Mouse (Mus musculus): ENCODE data around the gene Rpl23a.

Rpl23a gene

GRCm38 (mm10) chr11:78182961-78183844 lies at the start of gene Rpl23a:
TSS of gene Rpl23a (minus strand) at chr11:78183584.
- in situ Hi-C loops (cut with MboI; ENCODE audit: low sequenced_read_pairs), result no loop called here

GRCm38 (mm10) chr11:78231518-78231917 lies 48.1 kb upstream of the Rpl23a start:
- in situ Hi-C loops (cut with MboI; ENCODE audit: low sequenced_read_pairs), result no loop called here

GRCm38 (mm10) chr11:78223586-78223985 lies 40.2 kb upstream of the Rpl23a start:
- in situ Hi-C loops (cut with MboI; ENCODE audit: low sequenced_read_pairs), result no loop called here

GRCm38 (mm10) chr11:78215709-78216317 lies 32.4 kb upstream of the Rpl23a start:
- in situ Hi-C loops (cut with MboI; ENCODE audit: low sequenced_read_pairs), result no loop called here

- in situ Hi-C loops (cut with MboI; ENCODE audit: low sequenced_read_pairs), result no loop called here
Measured at GRCm38 (mm10) chr11:78213086-78213817, 29.9 kb upstream of the Rpl23a start.

GRCm38 (mm10) chr11:78211513-78211912 lies 28.1 kb upstream of the Rpl23a start:
- in situ Hi-C loops (cut with MboI; ENCODE audit: low sequenced_read_pairs), result no loop called here

GRCm38 (mm10) chr11:78210615-78211014 lies 27.2 kb upstream of the Rpl23a start:
- in situ Hi-C loops (cut with MboI; ENCODE audit: low sequenced_read_pairs), result no loop called here

- in situ Hi-C loops (cut with MboI; ENCODE audit: low sequenced_read_pairs), result no loop called here
Measured at GRCm38 (mm10) chr11:78209886-78210285, 26.5 kb upstream of the Rpl23a start.

- in situ Hi-C loops (cut with MboI; ENCODE audit: low sequenced_read_pairs), result no loop called here
Measured at GRCm38 (mm10) chr11:78207190-78207589, 23.8 kb upstream of the Rpl23a start.

- in situ Hi-C loops (cut with MboI; ENCODE audit: low sequenced_read_pairs), result no loop called here
Measured at GRCm38 (mm10) chr11:78205361-78206206, 22.2 kb upstream of the Rpl23a start.

- in situ Hi-C loops (cut with MboI; ENCODE audit: low sequenced_read_pairs), result no loop called here
Measured at GRCm38 (mm10) chr11:78204287-78204686, 20.9 kb upstream of the Rpl23a start.

- in situ Hi-C loops (cut with MboI; ENCODE audit: low sequenced_read_pairs), result no loop called here
Measured at GRCm38 (mm10) chr11:78202372-78202771, 19.0 kb upstream of the Rpl23a start.

- in situ Hi-C loops (cut with MboI; ENCODE audit: low sequenced_read_pairs), result no loop called here
Measured at GRCm38 (mm10) chr11:78195101-78195863, 11.9 kb upstream of the Rpl23a start.

GRCm38 (mm10) chr11:78194411-78195100 lies 11.2 kb upstream of the Rpl23a start:
- in situ Hi-C loops (cut with MboI; ENCODE audit: low sequenced_read_pairs), result no loop called here

GRCm38 (mm10) chr11:78193113-78193512 lies 9.7 kb upstream of the Rpl23a start, which contains the start of gene Proca1:
TSS of gene Proca1 (plus strand) at chr11:78193392.
- in situ Hi-C loops (cut with MboI; ENCODE audit: low sequenced_read_pairs), result no loop called here

GRCm38 (mm10) chr11:78190041-78190440 lies 6.7 kb upstream of the Rpl23a start:
- in situ Hi-C loops (cut with MboI; ENCODE audit: low sequenced_read_pairs), result no loop called here

- in situ Hi-C loops (cut with MboI; ENCODE audit: low sequenced_read_pairs), result no loop called here
Measured at GRCm38 (mm10) chr11:78189234-78190040, 6.1 kb upstream of the Rpl23a start.

All from CH12F3 (cell line).